Mouse (Mus musculus) small intestine, adult 2 months (tissue): Measurements from ENCODE around the gene Sh3pxd2a.

Experiments
- CTCF ChIP-seq: fragments of 200-500 bp; IDR thresholded peaks from 2 replicates; pipeline ENCODE4 v1.5.1; 2012; ENCODE audit warnings: low read depth, mild to moderate bottlenecking, control low read depth, inconsistent platforms, low read length, moderate library complexity, mixed read lengths; ENCODE audit not compliant: insufficient replicate concordance, insufficient read length; ENCODE audit errors: extremely low read depth
- POLR2A ChIP-seq: fragments of 200-500 bp; IDR thresholded peaks from 2 replicates; pipeline ENCODE4 v1.6.1; 2012; ENCODE audit warnings: low read depth, mild to moderate bottlenecking, control low read depth, inconsistent platforms, low read length, moderate library complexity

- TF ChIP-seq POLR2A (no peak), CTCF (no peak)
Observed at GRCm38 (mm10) chr19:47263621-47264020, 200.6 kb downstream of the Sh3pxd2a start.
